Mouse (Mus musculus) liver, embryonic 15.5 days (tissue): ENCODE measurements around the gene Tifab. TPM values are rescaled to one million over a fixed set of nuclear protein-coding genes. Genes with fewer than 3 reads are reported as not detected.
A peak's percentile ranks its signal among the peaks of the same experiment; 100 is the strongest.

Source experiments
- ATAC-seq: fragments of 200-750 bp; cut with Nextera tagmentation; 2 replicates; pipeline ENCODE4 v1.8.0; 2017; ENCODE audit warnings: moderate number of reproducible peaks, mild to moderate bottlenecking, moderate library complexity; ENCODE audit not compliant: insufficient read depth
- H3K27ac ChIP-seq: fragments of 300-500 bp; sonication (generic); replicated peaks from 2 replicates; pipeline ENCODE4 v1.5.1; 2015; ENCODE audit warnings: mild to moderate bottlenecking, inconsistent platforms
- H3K27me3 ChIP-seq: fragments of 300-500 bp; sonication (generic); 2 replicates; pipeline ENCODE4 v1.6.1; 2015; ENCODE audit warnings: mild to moderate bottlenecking, inconsistent platforms
- H3K36me3 ChIP-seq: fragments of 300-500 bp; sonication (generic); replicated peaks from 2 replicates; pipeline ENCODE4 v1.6.1; 2015; ENCODE audit warnings: moderate library complexity, mild to moderate bottlenecking, inconsistent platforms
- H3K4me1 ChIP-seq: fragments of 300-500 bp; sonication (generic); replicated peaks from 2 replicates; pipeline ENCODE4 v1.6.1; 2015; ENCODE audit warnings: inconsistent platforms
- H3K4me2 ChIP-seq: fragments of 300-500 bp; sonication (generic); 2 replicates; pipeline ENCODE4 v1.6.1; 2015; ENCODE audit warnings: moderate library complexity, mild to moderate bottlenecking, inconsistent platforms
- H3K4me3 ChIP-seq: fragments of 300-500 bp; sonication (generic); replicated peaks from 2 replicates; pipeline ENCODE4 v1.5.1; 2015; ENCODE audit warnings: mild to moderate bottlenecking, inconsistent platforms
- H3K9ac ChIP-seq: fragments of 300-500 bp; sonication (generic); 2 replicates; pipeline ENCODE4 v1.6.1; 2015; ENCODE audit warnings: moderate library complexity, mild to moderate bottlenecking, inconsistent platforms
- H3K9me3 ChIP-seq: fragments of 300-500 bp; sonication (generic); replicated peaks from 2 replicates; pipeline ENCODE4 v1.6.1; 2016; ENCODE audit warnings: inconsistent platforms
- WGBS: fragments of 180-500 bp; shearing (Covaris S2); methylation state at CpG from one replicate; pipeline ENCODE4 v1.1.7; 2015; ENCODE audit warnings: mixed read lengths; ENCODE audit not compliant: insufficient replicate concordance; 5-methylcytosine and 5-hydroxymethylcytosine counted together
- polyA plus RNA-seq: library from polyadenylated mRNA; unstranded; fragments of >200 nt; fragmentation: Nextera tagmentation; extraction: Ambion mirVana; gene quantifications from 2 replicates; pipeline ENCODE4 v1.2.1, GENCODE M21; 2015

The Tifab gene
- 8.3 and 8.9 TPM in 2 replicates for polyA plus RNA-seq

DNA sequence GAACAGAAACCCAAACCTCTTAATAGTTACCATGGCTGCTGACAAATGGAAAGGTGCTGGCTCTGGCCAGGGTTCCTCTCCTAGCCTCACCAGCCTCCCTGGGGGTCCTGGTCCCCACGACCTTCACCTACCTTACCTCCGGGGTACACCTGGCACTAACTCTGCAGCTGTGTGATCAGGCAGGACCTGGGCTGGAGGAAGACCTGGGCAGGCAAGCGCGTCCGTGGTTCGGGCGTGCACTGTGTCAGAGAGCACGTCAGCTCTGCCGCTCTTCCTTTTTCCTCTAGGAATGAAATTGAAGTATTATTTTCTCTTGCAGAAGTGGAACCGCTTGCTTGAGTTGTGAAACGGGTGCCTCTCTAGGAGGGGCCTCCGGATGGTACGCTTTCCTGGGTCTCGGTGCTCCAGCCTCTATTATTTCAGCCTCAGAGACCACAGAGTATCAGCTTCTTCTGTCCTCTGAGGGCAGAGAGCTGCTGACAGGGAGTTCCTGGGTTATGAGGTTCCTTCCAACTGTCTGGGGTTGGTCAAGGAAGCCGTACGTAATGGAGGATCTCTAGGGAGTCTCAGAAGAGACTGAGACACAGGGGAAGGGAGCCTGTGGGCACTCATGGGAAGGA lies at the start of gene Tifab:
TSS of gene Tifab (minus strand) at position 470 of the 620 bp plus-strand sequence.
- no peaks in the 10 kb centered on the region for H3K27me3 ChIP-seq
- peak within 1 kb of the TSS; percentile 48 for H3K27ac ChIP-seq
- WGBS, result 62% methylated on average over 16 of the region's 16 CpGs
- no peaks in the 10 kb centered on the region for H3K9me3 ChIP-seq
- no peaks in the 10 kb centered on the region for H3K4me1 ChIP-seq
- ATAC-seq, result no peak; the same call in 1 of the 2 replicates
- peak within 1 kb of the TSS; percentile 37 for H3K4me3 ChIP-seq
- H3K9ac ChIP-seq, result no peak within 1 kb of the TSS
- no peak within 1 kb of the TSS for H3K4me2 ChIP-seq
- no peaks in the 10 kb centered on the region for H3K36me3 ChIP-seq

DNA sequence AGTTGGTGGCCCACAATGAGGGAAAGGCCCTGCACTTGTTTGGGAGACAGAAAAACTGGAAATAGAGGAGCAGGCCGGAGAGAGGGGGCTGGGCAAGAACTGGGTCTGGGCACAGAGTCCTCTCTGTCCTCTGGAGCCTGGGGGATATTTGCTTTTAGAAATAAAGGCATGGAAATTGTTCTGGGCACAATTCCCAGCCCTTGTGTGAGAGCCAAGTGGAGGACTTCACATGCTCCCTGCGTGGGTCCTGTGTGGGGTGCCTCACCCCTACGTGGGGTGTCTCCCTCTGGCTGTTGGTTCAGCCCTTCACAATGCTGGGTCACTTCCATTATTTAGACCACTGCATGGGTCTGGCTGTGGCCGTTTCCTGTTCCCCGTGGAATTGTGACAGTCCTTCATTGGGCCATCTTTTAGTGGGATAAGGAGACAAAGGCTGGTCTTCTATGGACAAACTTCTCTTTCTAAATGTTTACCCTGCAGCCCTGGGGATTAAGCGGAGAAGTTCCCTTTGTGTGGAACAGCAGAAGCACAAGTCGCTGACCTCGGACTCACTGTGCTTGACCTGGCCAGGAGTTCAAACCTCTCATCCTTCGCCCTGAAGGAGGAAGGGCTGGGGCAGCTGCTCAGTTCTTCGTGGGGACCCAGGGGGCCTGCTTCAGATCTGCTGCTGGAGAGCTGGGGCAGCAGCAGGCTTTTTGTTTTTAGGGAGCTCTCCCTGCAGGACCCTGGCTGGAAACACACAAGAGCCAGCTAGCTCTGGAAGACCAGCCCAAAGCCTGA lies 47.7 kb upstream of the Tifab start:
- 20% methylated on average over 10 of the region's 10 CpGs for WGBS
- peaks cover 82% of the 10 kb centered on the region for H3K27me3 ChIP-seq
- no peak overlapping the region for H3K4me2 ChIP-seq
- no peaks in the 10 kb centered on the region for H3K9me3 ChIP-seq
- H3K4me3 ChIP-seq, result no peak overlapping the region
- no peak for ATAC-seq
- no peak overlapping the region for H3K27ac ChIP-seq
- H3K36me3 ChIP-seq, result no peaks in the 10 kb centered on the region
- no peak overlapping the region for H3K9ac ChIP-seq
- no peaks in the 10 kb centered on the region for H3K4me1 ChIP-seq

- no peaks in the 10 kb centered on the region for H3K9me3 ChIP-seq
- WGBS, result 2% methylated on average over 21 of the region's 21 CpGs
- no peak overlapping the region for H3K4me2 ChIP-seq
- no peaks in the 10 kb centered on the region for H3K36me3 ChIP-seq
- H3K27me3 ChIP-seq, result peaks cover 95% of the 10 kb centered on the region
- no peak overlapping the region for H3K4me3 ChIP-seq
- no peaks in the 10 kb centered on the region for H3K4me1 ChIP-seq
- H3K27ac ChIP-seq, result no peak overlapping the region
- no peak overlapping the region for H3K9ac ChIP-seq
- ATAC-seq, result no peak
Observed at GRCm38 (mm10) chr13:56223625-56224024, 44.9 kb upstream of the Tifab start.

- 5% methylated on average over 4 of the region's 4 CpGs for WGBS
- peaks cover 87% of the 10 kb centered on the region for H3K27me3 ChIP-seq
Observed at GRCm38 (mm10) chr13:56222849-56223246, 44.2 kb upstream of the Tifab start.

DNA sequence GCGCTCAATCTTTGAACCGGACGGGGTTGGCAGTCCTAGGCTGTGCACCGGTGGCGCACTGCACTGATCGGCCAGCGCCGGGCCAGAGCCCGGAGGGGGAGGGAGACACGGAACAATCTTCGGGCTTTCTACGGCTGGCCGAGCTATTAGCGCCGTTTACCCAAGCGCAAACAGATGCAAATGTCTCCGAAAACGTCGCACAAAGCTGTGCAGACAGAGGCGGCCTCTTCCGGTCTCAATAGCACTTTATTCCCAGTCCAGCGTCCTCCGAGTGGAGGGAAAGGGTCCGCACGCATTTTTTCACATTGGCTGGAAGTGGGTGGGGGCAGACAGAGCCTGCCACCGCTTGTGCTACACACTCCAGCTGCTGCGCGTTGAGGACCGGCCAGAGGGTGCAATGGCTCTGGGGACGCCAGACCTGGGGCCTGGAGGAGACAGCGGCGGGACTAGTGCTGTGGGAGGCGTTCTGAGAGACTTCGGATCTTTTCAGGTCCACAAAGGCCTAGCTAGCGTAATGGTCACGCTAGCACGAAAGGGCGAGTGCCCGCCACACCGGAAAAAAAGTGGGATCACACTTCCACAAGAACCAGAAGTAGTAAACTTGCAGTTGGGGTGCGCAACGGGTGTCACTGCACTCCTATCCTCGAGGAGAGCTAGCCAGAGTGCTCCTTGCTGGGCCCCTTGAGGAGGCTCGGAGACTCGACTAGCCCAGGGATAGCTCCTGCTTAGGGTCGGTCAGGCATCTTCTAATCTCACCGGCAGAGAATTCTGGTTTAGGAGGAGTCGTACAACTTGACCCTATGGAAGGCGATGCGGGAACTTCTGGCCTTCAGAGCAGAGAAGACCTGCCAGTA lies 43.5 kb upstream of the Tifab start:
- Histone ChIP-seq H3K36me3 (no peaks in the 10 kb centered on the region), H3K4me2 (no peak overlapping the region), H3K9me3 (no peaks in the 10 kb centered on the region), H3K27ac (no peak overlapping the region), H3K4me3 (no peak overlapping the region), H3K4me1 (no peaks in the 10 kb centered on the region), H3K9ac (no peak overlapping the region), H3K27me3 (peaks cover 82% of the 10 kb centered on the region)
- 2% methylated on average over 50 of the region's 50 CpGs for WGBS
- no peak for ATAC-seq

More at GRCm38 (mm10) chr13:56222849-56223246, 44.2 kb upstream of the Tifab start:
- Histone ChIP-seq H3K27ac (no peak overlapping the region), H3K9ac (no peak overlapping the region), H3K4me2 (no peak overlapping the region), H3K9me3 (no peaks in the 10 kb centered on the region), H3K4me1 (no peaks in the 10 kb centered on the region), H3K36me3 (no peaks in the 10 kb centered on the region), H3K4me3 (no peak overlapping the region)
- no peak for ATAC-seq

DNA sequence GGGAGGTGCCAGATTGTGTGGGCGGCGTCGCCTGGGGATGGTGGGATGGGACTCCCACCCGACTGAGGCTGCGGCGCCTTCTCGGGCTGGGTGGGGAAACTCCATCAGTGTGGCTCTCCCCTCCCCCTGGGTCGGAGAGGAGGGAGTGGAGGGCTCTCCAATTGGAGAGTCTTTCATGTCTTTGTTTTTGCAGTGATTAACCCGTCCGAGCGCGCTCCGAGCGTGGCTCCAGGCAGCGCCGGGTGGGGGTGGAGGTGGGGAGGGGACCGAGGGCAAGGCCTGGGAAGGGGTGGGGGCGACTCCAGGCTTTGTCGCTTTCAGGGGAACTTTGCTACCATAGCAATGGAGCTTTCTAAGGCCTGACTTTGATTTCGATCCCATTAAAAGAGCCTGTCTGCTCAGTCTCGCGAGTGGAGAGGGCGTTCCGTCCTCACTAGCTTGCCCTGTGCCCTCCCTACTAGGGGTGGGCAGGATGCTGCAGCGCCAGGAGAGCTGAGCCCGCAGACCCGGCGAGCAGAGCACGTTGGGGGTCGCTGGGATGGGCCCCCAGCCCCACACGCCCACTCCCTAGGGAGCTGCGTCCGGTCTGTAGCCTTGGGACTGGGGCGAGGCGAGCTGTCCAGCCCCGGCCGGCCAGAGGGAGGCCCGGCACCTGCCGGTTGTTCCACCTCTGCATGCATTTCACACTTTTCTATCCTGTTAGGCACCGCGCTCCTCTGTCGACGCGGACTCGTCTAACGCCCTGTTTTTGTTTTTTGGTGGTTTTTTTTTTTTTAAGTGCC lies 42.6 kb upstream of the Tifab start:
- peaks cover 77% of the 10 kb centered on the region for H3K27me3 ChIP-seq
- 0 out of 2 replicates have a peak overlapping the region, but pooled peaks have one; percentile 15 for H3K4me3 ChIP-seq

GRCm38 (mm10) chr13:56219254-56219653 lies 40.6 kb upstream of the Tifab start:
- WGBS, result 43% methylated on average over 9 of the region's 9 CpGs
- Histone ChIP-seq H3K27ac (no peak overlapping the region), H3K4me3 (no peak overlapping the region), H3K4me1 (no peaks in the 10 kb centered on the region), H3K9ac (no peak overlapping the region), H3K4me2 (no peak overlapping the region), H3K27me3 (peaks cover 59% of the 10 kb centered on the region), H3K36me3 (no peaks in the 10 kb centered on the region), H3K9me3 (no peaks in the 10 kb centered on the region)
- ATAC-seq, result no peak

More for the DNA sequence above, 42.6 kb upstream of the Tifab start:
- H3K27ac ChIP-seq, result no peak overlapping the region
- peak overlapping the region; percentile 20 for H3K4me2 ChIP-seq
- no peaks in the 10 kb centered on the region for H3K9me3 ChIP-seq
- H3K36me3 ChIP-seq, result no peaks in the 10 kb centered on the region
- no peaks in the 10 kb centered on the region for H3K4me1 ChIP-seq
- H3K9ac ChIP-seq, result no peak overlapping the region
- WGBS, result 3% methylated on average over 46 of the region's 46 CpGs
- ATAC-seq, result no peak

DNA sequence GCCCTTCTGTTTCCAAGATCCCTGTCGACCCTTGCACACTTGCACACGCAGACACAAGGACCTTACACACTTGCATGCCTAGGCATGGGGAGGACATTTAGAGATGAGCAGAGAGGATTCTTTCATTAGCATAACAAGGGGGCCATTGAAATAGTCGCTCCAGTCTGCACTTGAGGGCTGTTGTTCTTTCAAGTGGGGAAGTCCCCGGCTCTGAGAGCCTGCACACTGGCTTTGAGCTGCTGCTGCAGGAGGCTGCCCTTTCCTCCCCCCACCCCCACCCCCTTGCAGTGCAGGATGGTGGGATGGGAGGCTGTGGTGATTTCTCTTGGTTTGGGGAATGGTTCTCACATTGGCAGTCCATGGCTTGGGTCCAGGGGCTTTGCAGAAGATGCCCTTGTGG lies 37.4 kb upstream of the Tifab start:
- no peak overlapping the region for H3K4me2 ChIP-seq
- no peak overlapping the region for H3K9ac ChIP-seq
- H3K27ac ChIP-seq, result no peak overlapping the region
- H3K4me3 ChIP-seq, result no peak overlapping the region
- no peaks in the 10 kb centered on the region for H3K4me1 ChIP-seq
- WGBS, result 21% methylated on average over 4 of the region's 4 CpGs
- H3K27me3 ChIP-seq, result peaks cover 32% of the 10 kb centered on the region
- no peaks in the 10 kb centered on the region for H3K9me3 ChIP-seq
- H3K36me3 ChIP-seq, result no peaks in the 10 kb centered on the region
- no peak for ATAC-seq

GRCm38 (mm10) chr13:56214633-56215032 lies 35.9 kb upstream of the Tifab start:
- Histone ChIP-seq H3K4me1 (no peaks in the 10 kb centered on the region), H3K27ac (no peak overlapping the region), H3K27me3 (peaks cover 23% of the 10 kb centered on the region), H3K4me3 (no peak overlapping the region), H3K9me3 (no peaks in the 10 kb centered on the region), H3K36me3 (no peaks in the 10 kb centered on the region), H3K4me2 (no peak overlapping the region), H3K9ac (no peak overlapping the region)
- no peak for ATAC-seq
- 47% methylated on average over 5 of the region's 5 CpGs for WGBS

GRCm38 (mm10) chr13:56209067-56209411 lies 30.4 kb upstream of the Tifab start:
- Histone ChIP-seq H3K4me2 (no peak overlapping the region), H3K36me3 (no peaks in the 10 kb centered on the region), H3K27ac (no peak overlapping the region), H3K4me3 (no peak overlapping the region), H3K27me3 (peaks cover 28% of the 10 kb centered on the region), H3K9ac (no peak overlapping the region), H3K9me3 (no peaks in the 10 kb centered on the region), H3K4me1 (no peaks in the 10 kb centered on the region)
- ATAC-seq, result no peak
- WGBS, result 20% methylated on average over 8 of the region's 8 CpGs
